Mouse (Mus musculus) hindbrain, embryonic 13.5 days (tissue): ENCODE measurements around the gene Uqcc3. TPM values are rescaled to one million over a fixed set of nuclear protein-coding genes. Genes with fewer than 3 reads are reported as not detected.

ENCODE experiments used
- ATAC-seq: fragments of 200-750 bp; cut with Nextera tagmentation; 2 replicates; pipeline ENCODE4 v1.8.0; 2017; ENCODE audit warnings: moderate TSS enrichment; ENCODE audit not compliant: low FRiP score
- H3K27ac ChIP-seq: fragments of 300-500 bp; sonication (generic); 2 replicates; pipeline ENCODE4 v1.5.1; 2015; ENCODE audit warnings: inconsistent platforms, mild to moderate bottlenecking, moderate library complexity
- H3K27me3 ChIP-seq: fragments of 300-500 bp; sonication (generic); 2 replicates; pipeline ENCODE4 v1.6.1; 2015; ENCODE audit warnings: mild to moderate bottlenecking, inconsistent platforms
- H3K36me3 ChIP-seq: fragments of 300-500 bp; sonication (generic); 2 replicates; pipeline ENCODE4 v1.6.1; 2015; ENCODE audit warnings: mild to moderate bottlenecking, inconsistent platforms
- H3K4me1 ChIP-seq: fragments of 300-500 bp; sonication (generic); replicated peaks from 2 replicates; pipeline ENCODE4 v1.6.1; 2015; ENCODE audit warnings: inconsistent platforms
- H3K4me2 ChIP-seq: fragments of 300-500 bp; sonication (generic); 2 replicates; pipeline ENCODE4 v1.6.1; 2015; ENCODE audit warnings: inconsistent platforms, mild to moderate bottlenecking, moderate library complexity
- H3K4me3 ChIP-seq: fragments of 300-500 bp; sonication (generic); 2 replicates; pipeline ENCODE4 v1.5.1; 2015; ENCODE audit warnings: mild to moderate bottlenecking, inconsistent platforms
- H3K9ac ChIP-seq: fragments of 300-500 bp; sonication (generic); 2 replicates; pipeline ENCODE4 v1.6.1; 2015; ENCODE audit warnings: mild to moderate bottlenecking, inconsistent platforms
- H3K9me3 ChIP-seq: fragments of 300-500 bp; sonication (generic); 2 replicates; pipeline ENCODE4 v1.6.1; 2016; ENCODE audit warnings: inconsistent platforms
- WGBS: fragments of 180-500 bp; shearing (Covaris S2); methylation state at CpG from one replicate; pipeline ENCODE4 v1.1.7; 2015; 5-methylcytosine and 5-hydroxymethylcytosine counted together
- polyA plus RNA-seq: library from polyadenylated mRNA; unstranded; fragments of >200 nt; fragmentation: Nextera tagmentation; extraction: Ambion mirVana; gene quantifications from 2 replicates; pipeline ENCODE4 v1.2.1, GENCODE M21; 2015

Gene Uqcc3
- polyA plus RNA-seq, 1 experiment from 2014 or later, result 72.3 TPM

DNA sequence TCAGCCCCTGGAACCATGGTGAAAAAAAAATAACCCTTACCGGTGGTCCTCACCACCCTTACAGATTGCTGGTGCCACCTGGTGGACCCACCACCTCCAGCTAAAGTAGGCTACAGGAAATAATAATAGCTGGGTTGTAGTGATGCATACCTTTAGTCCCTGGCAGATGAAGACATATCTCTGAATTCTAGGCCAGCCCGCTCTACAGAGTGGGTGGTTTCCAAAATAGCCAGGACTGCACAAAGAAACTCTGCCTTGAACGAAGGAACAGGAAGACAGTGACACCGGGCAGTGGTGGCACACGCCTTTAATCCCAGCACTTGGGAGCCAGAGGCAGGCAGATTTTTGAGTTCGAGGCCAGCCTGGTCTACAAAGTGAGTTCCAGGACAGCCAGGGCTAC, 16.5 kb downstream of the Uqcc3 start:
- H3K36me3 ChIP-seq, result no peaks in the 10 kb centered on the region
- H3K4me1 ChIP-seq, result no peaks in the 10 kb centered on the region
- no peaks in the 10 kb centered on the region for H3K9me3 ChIP-seq
- no peak overlapping the region for H3K9ac ChIP-seq
- no peak overlapping the region for H3K4me3 ChIP-seq
- H3K4me2 ChIP-seq, result no peak overlapping the region
- 84% methylated on average over 6 of the region's 6 CpGs for WGBS
- H3K27ac ChIP-seq, result no peak overlapping the region
- ATAC-seq, result no peak
- no peaks in the 10 kb centered on the region for H3K27me3 ChIP-seq

DNA sequence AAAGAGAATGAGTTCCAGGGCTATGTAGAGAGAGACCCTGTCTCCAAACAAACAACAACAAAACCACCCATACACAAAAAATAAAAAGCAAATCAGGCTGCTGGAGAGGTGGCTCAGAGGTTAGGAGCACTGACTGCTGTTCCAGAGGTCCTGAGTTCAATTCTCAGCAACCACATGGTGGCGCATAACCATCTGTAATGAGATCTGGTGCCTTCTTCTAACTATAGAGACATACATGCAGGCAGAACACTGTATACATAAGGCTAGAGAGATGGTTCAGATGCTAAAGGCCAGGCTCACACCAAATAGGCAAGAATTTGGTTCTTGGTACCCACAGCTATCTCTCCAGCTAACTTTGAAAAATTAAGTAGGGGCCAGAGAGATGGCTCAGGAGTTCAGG, 21.7 kb downstream of the Uqcc3 start:
- H3K9me3 ChIP-seq, result no peaks in the 10 kb centered on the region
- no peaks in the 10 kb centered on the region for H3K27me3 ChIP-seq
- no peaks in the 10 kb centered on the region for H3K4me1 ChIP-seq
- H3K27ac ChIP-seq, result no peak overlapping the region
- no peak for ATAC-seq
- H3K36me3 ChIP-seq, result no peaks in the 10 kb centered on the region
- H3K9ac ChIP-seq, result no peak overlapping the region
- H3K4me3 ChIP-seq, result no peak overlapping the region
- H3K4me2 ChIP-seq, result no peak overlapping the region
- 22% methylated on average over 1 of the region's 1 CpGs for WGBS

DNA sequence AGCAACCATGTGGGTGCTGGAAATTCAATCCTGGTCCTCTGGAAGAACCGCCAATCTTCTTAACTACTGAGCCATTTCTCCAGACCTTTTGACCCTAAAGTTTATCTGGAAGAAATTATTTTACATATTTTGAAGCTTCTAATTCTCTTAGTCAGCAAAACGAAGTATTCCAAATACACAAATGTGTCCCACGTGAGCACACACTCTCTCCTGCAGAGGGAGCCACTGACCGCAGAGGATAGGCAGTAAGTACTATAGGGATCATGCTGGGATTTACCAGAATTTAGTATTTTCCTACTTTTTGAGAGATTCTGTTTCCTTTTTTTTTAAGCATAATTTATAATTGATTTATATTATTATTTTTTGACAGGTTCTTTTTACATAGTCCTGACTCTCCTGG, 23.0 kb downstream of the Uqcc3 start:
- Histone ChIP-seq H3K4me3 (no peak overlapping the region), H3K9me3 (no peaks in the 10 kb centered on the region), H3K36me3 (no peaks in the 10 kb centered on the region), H3K27me3 (no peaks in the 10 kb centered on the region), H3K9ac (no peak overlapping the region), H3K4me2 (no peak overlapping the region), H3K4me1 (no peaks in the 10 kb centered on the region), H3K27ac (no peak overlapping the region)
- 42% methylated on average over 4 of the region's 4 CpGs for WGBS
- ATAC-seq, result no peak

DNA sequence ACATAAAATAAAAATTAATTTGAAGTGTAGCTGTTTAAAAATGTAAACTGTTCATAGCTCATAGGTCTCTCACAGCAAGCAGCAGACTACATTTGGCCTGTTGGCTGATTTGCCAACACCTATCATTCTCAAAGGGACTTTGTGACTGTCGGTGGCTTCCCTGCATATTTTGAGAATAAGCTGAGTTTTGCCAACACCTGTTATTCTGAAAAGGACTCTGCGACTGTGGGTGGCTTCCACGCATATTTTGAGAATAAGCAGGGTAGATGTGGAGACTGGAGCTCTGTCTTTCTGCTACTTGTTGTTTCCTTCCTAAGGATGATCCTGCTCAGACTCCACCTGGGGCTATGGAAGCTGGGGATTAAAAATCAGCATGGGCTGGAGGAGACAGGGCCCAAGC, 27.6 kb downstream of the Uqcc3 start:
- no peak for ATAC-seq
- no peak overlapping the region for H3K9ac ChIP-seq
- no peaks in the 10 kb centered on the region for H3K9me3 ChIP-seq
- no peak overlapping the region for H3K27ac ChIP-seq
- 86% methylated on average over 3 of the region's 3 CpGs for WGBS
- peaks cover 13% of the 10 kb centered on the region for H3K36me3 ChIP-seq
- H3K27me3 ChIP-seq, result no peaks in the 10 kb centered on the region
- peaks cover 5% of the 10 kb centered on the region; the same call in 1 of the 2 replicates for H3K4me1 ChIP-seq
- H3K4me3 ChIP-seq, result no peak overlapping the region
- no peak overlapping the region for H3K4me2 ChIP-seq

DNA sequence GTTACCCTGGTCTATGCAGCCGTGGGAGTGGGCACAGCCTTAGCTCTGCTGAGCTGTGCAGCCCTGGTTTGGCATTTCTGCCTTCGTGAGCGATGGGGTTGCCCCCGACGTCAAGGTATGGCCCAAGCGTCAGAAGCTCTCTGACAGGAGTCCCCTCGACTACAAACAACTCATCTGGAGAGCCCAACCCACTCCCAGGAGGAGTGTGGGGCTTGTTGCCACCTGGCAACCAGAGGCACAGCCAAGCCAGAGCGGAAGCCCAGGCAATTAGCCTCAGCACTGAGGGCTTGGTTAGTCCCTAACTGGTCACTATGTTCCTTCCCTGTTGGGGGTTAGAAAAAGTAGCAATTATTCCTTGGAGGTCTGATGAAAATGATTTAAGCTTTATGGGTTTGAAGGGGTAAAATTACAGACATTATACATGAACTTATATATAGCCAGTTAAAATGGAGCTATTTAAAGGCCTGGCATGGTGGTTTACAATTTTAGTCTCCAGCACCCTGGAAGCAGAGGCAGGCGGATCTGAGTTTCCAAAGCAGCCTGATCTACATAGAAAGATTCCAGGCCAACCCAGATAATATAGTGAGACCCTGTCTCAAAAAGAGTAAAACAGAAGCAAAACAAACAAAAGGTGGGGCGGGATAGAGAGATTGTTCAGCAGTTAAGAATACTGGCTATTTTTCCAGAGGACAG, 28.3 kb downstream of the Uqcc3 start:
- Histone ChIP-seq H3K36me3 (peaks cover 20% of the 10 kb centered on the region), H3K9ac (peak overlapping the region; percentile 19; the same call in 1 of the 2 replicates), H3K4me2 (no peak overlapping the region), H3K4me1 (peaks cover 5% of the 10 kb centered on the region; the same call in 1 of the 2 replicates), H3K9me3 (no peaks in the 10 kb centered on the region), H3K27ac (no peak overlapping the region), H3K4me3 (no peak overlapping the region), H3K27me3 (no peaks in the 10 kb centered on the region)
- ATAC-seq, result no peak
- 62% methylated on average over 10 of the region's 10 CpGs for WGBS

DNA sequence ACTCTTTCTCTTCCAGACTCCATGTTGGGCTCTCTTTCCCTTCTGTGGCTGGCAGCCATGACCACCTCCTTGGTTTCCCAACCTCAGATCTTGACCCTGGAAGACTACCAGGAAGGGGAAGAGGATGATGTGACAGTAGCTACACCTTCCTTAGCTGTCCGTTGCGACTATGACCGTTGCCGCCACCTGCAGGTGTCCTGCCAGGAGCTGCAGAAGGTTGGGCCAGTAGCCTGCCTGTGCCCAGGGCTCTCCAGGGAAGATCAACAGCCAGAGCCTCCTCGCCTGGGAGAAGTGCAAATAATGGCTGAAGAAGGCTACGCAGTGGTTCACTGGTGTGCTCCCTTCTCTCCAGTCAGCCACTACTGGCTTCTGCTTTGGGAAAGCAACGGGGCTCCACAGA, 29.1 kb downstream of the Uqcc3 start:
- Histone ChIP-seq H3K27me3 (no peaks in the 10 kb centered on the region), H3K9ac (peak overlapping the region; percentile 19; the same call in 1 of the 2 replicates), H3K4me1 (peaks cover 5% of the 10 kb centered on the region; the same call in 1 of the 2 replicates), H3K36me3 (peaks cover 28% of the 10 kb centered on the region), H3K9me3 (no peaks in the 10 kb centered on the region), H3K4me3 (no peak overlapping the region), H3K4me2 (no peak overlapping the region), H3K27ac (no peak overlapping the region)
- WGBS, result 58% methylated on average over 7 of the region's 7 CpGs
- ATAC-seq, result no peak

DNA sequence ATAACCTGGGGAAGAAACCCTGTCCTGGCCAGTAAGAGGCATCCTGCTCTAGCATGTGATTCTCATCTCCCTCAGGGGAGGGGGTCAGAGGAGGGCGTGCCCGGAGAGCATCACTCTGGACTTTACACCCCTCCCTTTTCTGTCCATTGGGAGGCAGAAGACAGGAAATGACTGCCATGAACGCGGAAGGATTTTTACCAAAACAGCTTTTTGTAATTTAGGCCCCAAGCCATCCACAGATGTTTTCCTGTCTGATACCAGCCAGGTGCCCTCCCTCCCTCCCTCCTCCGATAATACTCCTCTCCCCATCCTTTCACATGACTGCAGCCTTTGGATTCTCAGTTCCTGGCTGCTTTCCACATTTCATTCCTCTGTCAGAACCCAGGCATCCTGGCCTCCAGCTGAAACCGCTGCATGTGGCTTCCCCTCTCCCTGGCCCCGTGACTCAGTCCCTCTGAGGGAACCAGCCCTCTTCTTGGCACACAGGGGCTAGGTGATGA, 30.3 kb downstream of the Uqcc3 start, which contains the start of gene Lrrn4cl:
Gene Lrrn4cl (plus strand): TSS at position 367 of the 500 bp plus-strand sequence.
- H3K4me3 ChIP-seq, result no peak within 1 kb of the TSS
- ATAC-seq, result no peak
- H3K4me1 ChIP-seq, result peaks cover 5% of the 10 kb centered on the region; the same call in 1 of the 2 replicates
- peaks cover 40% of the 10 kb centered on the region for H3K36me3 ChIP-seq
- WGBS, result 35% methylated on average over 7 of the region's 7 CpGs
- H3K9me3 ChIP-seq, result no peaks in the 10 kb centered on the region
- no peaks in the 10 kb centered on the region for H3K27me3 ChIP-seq
- H3K9ac ChIP-seq, result peak within 1 kb of the TSS; percentile 43; the same call in 1 of the 2 replicates
- 0 out of 2 replicates have a peak within 1 kb of the TSS, but pooled peaks have one; percentile 23 for H3K27ac ChIP-seq
- no peak within 1 kb of the TSS for H3K4me2 ChIP-seq

DNA sequence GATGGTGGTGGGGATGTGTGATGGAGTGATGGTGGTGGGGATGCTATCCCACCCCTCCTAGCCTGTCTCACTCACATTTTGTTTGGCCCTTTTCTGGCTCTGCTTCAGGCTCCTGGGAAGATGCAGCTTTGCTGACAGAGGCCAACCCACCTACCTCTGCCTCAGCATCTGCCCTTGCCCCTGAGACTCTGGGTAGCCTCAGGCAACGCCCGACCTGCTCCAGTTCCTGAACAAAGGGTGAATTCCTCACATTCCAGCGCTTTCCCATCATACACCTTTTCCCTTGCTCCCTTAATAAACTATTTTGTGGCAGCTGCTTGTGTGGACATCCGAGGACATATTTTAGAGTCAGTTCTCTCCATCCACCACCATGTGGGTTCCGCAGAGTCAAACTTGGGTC, 32.4 kb downstream of the Uqcc3 start:
- Histone ChIP-seq H3K27me3 (no peaks in the 10 kb centered on the region), H3K4me2 (no peak overlapping the region), H3K9me3 (no peaks in the 10 kb centered on the region), H3K9ac (no peak overlapping the region), H3K36me3 (peaks cover 49% of the 10 kb centered on the region), H3K4me1 (peaks cover 5% of the 10 kb centered on the region; the same call in 1 of the 2 replicates), H3K4me3 (no peak overlapping the region), H3K27ac (no peak overlapping the region)
- 85% methylated on average over 5 of the region's 5 CpGs for WGBS
- no peak for ATAC-seq

DNA sequence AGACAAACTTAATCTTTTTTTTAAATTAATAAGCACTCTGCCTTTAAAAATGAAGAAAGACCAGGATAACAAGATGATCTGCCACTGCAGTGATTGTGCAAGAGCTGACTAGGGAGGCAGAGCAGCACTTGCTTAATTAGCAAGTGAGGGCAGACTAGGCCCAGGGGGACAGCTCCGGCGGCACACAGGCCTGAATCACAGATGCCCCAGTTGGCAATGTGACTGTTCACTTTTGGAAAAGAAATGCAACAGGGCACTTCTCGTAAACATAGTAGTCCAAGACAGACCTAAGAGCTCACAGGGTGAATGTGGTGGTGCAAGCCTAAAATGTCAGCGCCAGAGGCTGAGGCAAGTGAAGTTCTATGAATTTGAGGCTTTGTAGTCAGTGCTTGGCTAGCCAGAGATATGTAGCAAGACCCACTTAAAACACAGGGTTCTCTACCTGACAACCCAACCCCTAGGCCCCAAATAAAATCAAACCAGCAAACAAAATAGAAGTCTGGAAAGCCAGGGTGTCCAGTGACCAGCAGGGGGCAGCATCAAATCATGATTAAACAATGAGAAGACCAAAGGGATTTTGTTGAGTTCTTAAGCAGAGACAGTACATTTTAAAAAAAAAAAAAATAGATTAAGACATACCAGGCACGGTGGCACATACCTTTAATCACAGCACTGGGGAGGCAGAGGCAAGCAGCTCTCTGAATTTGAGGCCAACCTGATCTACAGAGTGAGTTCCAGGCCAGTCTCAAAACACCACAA, 36.2 kb downstream of the Uqcc3 start:
- H3K4me2 ChIP-seq, result no peak overlapping the region
- 59% methylated on average over 5 of the region's 5 CpGs for WGBS
- H3K36me3 ChIP-seq, result peaks cover 61% of the 10 kb centered on the region
- no peak overlapping the region for H3K27ac ChIP-seq
- no peak for ATAC-seq
- no peaks in the 10 kb centered on the region for H3K27me3 ChIP-seq
- H3K4me3 ChIP-seq, result no peak overlapping the region
- peaks cover 21% of the 10 kb centered on the region for H3K4me1 ChIP-seq
- no peaks in the 10 kb centered on the region for H3K9me3 ChIP-seq
- H3K9ac ChIP-seq, result no peak overlapping the region

DNA sequence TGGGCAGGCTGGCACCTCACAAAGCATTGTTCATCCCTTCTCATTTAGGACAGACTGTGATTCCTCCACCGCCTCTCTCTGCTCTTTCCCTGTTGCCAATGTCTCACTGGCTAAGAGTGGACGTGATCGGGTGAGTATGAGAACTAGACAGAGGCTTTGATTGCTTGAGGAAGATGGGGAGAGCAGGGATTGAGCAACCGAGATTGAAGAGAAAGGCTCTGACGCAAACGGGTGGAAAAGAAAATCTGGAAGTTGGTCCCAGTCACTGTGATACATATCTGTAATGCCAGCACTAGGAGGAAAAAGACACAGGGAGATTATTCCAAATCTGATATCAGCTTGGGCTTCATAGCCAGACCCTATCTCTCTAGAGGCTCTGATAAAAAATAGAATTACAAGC, 37.8 kb downstream of the Uqcc3 start:
- whole genome bisulfite sequencing, result 89% methylated on average over 6 of the region's 6 CpGs

DNA sequence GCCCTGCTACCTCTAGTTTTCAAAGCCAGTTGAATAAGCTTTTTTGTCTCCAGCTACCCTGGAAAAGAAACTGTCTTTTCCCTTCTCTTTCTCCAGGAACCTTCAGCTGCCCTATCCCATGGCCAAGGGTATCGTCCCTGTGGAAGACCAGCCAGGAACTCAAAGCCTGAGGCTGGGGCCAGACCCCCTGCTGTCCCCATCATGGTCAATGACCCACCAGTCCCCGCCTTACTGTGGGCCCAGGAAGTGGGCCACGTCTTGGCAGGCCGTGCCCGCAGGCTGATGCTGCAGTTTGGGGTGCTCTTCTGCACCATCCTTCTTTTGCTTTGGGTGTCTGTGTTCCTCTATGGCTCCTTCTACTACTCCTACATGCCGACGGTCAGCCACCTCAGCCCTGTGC, 39.7 kb downstream of the Uqcc3 start:
- 93% methylated on average over 7 of the region's 7 CpGs for WGBS
- Histone ChIP-seq H3K9me3 (no peaks in the 10 kb centered on the region), H3K4me2 (peak overlapping the region; percentile 81), H3K27ac (peak overlapping the region; percentile 99), H3K4me1 (peaks cover 45% of the 10 kb centered on the region), H3K4me3 (peak overlapping the region; percentile 74), H3K27me3 (no peaks in the 10 kb centered on the region), H3K9ac (peak overlapping the region; percentile 94), H3K36me3 (peaks cover 31% of the 10 kb centered on the region)
- ATAC-seq, result no peak

More for the DNA sequence above, 37.8 kb downstream of the Uqcc3 start:
- Histone ChIP-seq H3K4me2 (no peak overlapping the region), H3K9me3 (no peaks in the 10 kb centered on the region), H3K4me1 (peaks cover 34% of the 10 kb centered on the region), H3K27ac (no peak overlapping the region), H3K36me3 (peaks cover 47% of the 10 kb centered on the region), H3K27me3 (no peaks in the 10 kb centered on the region), H3K4me3 (no peak overlapping the region), H3K9ac (no peak overlapping the region)
- no peak for ATAC-seq
